Mouse (Mus musculus) T-cell, adult 2 months (primary cell): ENCODE results near the gene Ccdc43.
A peak's percentile ranks its signal among the peaks of the same experiment; 100 is the strongest.
"Not testable (repeated sequence)": the region's sequence is repeated elsewhere in the genome, so short reads cannot be mapped to it uniquely, and the experiment has no call there.

Experiments
- DNase-seq: peaks from one replicate; pipeline ENCODE4 v3.0.0; 2022; ENCODE audit warnings: low spot score

Ccdc43 gene

GRCm38 (mm10) chr11:102697338-102698017 is at the start of gene Ccdc43:
Ccdc43 (minus strand) TSS chr11:102697782.
- peak; percentile 89 for DNase-seq

- DNase-seq, result no peak
Observed at GRCm38 (mm10) chr11:102744746-102745145, 47.2 kb upstream of the Ccdc43 start.

- DNase-seq, result no peak
Observed at GRCm38 (mm10) chr11:102742843-102743242, 45.3 kb upstream of the Ccdc43 start.

GRCm38 (mm10) chr11:102742066-102742465 is 44.5 kb upstream of the Ccdc43 start:
- DNase-seq, result no peak

- no peak for DNase-seq
Observed at GRCm38 (mm10) chr11:102741129-102741950, 43.8 kb upstream of the Ccdc43 start.

GRCm38 (mm10) chr11:102740634-102741033 is 43.1 kb upstream of the Ccdc43 start:
- DNase-seq, result no peak

- DNase-seq, result peak; percentile 62
Observed at GRCm38 (mm10) chr11:102739278-102739966, 41.8 kb upstream of the Ccdc43 start.

- DNase-seq, result no peak
Observed at GRCm38 (mm10) chr11:102738046-102738445, 40.5 kb upstream of the Ccdc43 start.

GRCm38 (mm10) chr11:102734961-102735360 is 37.4 kb upstream of the Ccdc43 start:
- DNase-seq, result no peak

- DNase-seq, result no peak
Observed at GRCm38 (mm10) chr11:102733146-102733545, 35.6 kb upstream of the Ccdc43 start.

- no peak for DNase-seq
Observed at GRCm38 (mm10) chr11:102731366-102731765, 33.8 kb upstream of the Ccdc43 start.

- DNase-seq, result no peak
Observed at GRCm38 (mm10) chr11:102729835-102730234, 32.3 kb upstream of the Ccdc43 start.

GRCm38 (mm10) chr11:102728614-102729013 is 31.0 kb upstream of the Ccdc43 start:
- DNase-seq, result no peak

GRCm38 (mm10) chr11:102725574-102725973 is 28.0 kb upstream of the Ccdc43 start:
- DNase-seq, result no peak

GRCm38 (mm10) chr11:102716135-102716534 is 18.6 kb upstream of the Ccdc43 start:
- no peak for DNase-seq

GRCm38 (mm10) chr11:102714578-102714977 is 17.0 kb upstream of the Ccdc43 start:
- DNase-seq, result not testable (repeated sequence)

GRCm38 (mm10) chr11:102712411-102712810 is 14.8 kb upstream of the Ccdc43 start:
- DNase-seq, result no peak

- DNase-seq, result not testable (repeated sequence)
Observed at GRCm38 (mm10) chr11:102702206-102702605, 4.6 kb upstream of the Ccdc43 start.

- DNase-seq, result no peak
Observed at GRCm38 (mm10) chr11:102698018-102698476, 465 bp upstream of the Ccdc43 start.

GRCm38 (mm10) chr11:102695289-102695688 is 2.3 kb downstream of the Ccdc43 start:
- no peak for DNase-seq

GRCm38 (mm10) chr11:102690162-102690561 is 7.4 kb downstream of the Ccdc43 start:
- peak; percentile 66 for DNase-seq

GRCm38 (mm10) chr11:102665637-102666435 is 31.7 kb downstream of the Ccdc43 start:
- no peak for DNase-seq
